Mouse (Mus musculus): ENCODE data around the gene Papola. TPM values are rescaled to one million over a fixed set of nuclear protein-coding genes. Genes with fewer than 3 reads are reported as not detected.

Gene Papola
- 283 and 294 TPM in 2 replicates for polyA plus RNA-seq (2016; fragmentation: Nextera tagmentation; extraction: Ambion mirVana)

- Histone ChIP-seq H3K36me3 (replicated peaks) (peaks cover 29% of the 10 kb centered on the region), H3K9me3 (no peaks in the 10 kb centered on the region), H3K4me1 (peaks cover 15% of the 10 kb centered on the region), H3K27me3 (replicated peaks; ENCODE audit: low read depth, poor library complexity, severe bottlenecking) (no peaks in the 10 kb centered on the region), H3K27ac (replicated peaks) (peak within 1 kb of the TSS; percentile 98), H3K4me3 (peak within 1 kb of the TSS; percentile 89)
- under 1% methylated on average over 73 of the region's 85 CpGs for WGBS
- DNase-seq (ENCODE audit: low spot score) = peak; percentile 93
Measured at GRCm38 (mm10) chr12:105784196-105784999, at the start of gene Papola. Gene Papola (plus strand): TSS chr12:105784694.

GRCm38 (mm10) chr12:105735226-105735888, 49.1 kb upstream of the Papola start:
- WGBS = 66% methylated on average over 7 of the region's 7 CpGs
- Histone ChIP-seq H3K4me1 (peaks cover 5% of the 10 kb centered on the region; the same call in 1 of the 2 replicates), H3K27ac (replicated peaks) (peak overlapping the region; percentile 27; the same call in 1 of the 2 replicates), H3K4me3 (no peak overlapping the region), H3K36me3 (replicated peaks) (no peaks in the 10 kb centered on the region), H3K9me3 (no peaks in the 10 kb centered on the region), H3K27me3 (replicated peaks; ENCODE audit: low read depth, poor library complexity, severe bottlenecking) (no peaks in the 10 kb centered on the region)
- no peak for DNase-seq (ENCODE audit: low spot score)

- peak overlapping the region; percentile 27; the same call in 1 of the 2 replicates for H3K27ac ChIP-seq (replicated peaks)
- H3K9me3 ChIP-seq = no peaks in the 10 kb centered on the region
- no peak overlapping the region for H3K4me3 ChIP-seq
- no peaks in the 10 kb centered on the region for H3K27me3 ChIP-seq (replicated peaks; ENCODE audit: low read depth, poor library complexity, severe bottlenecking)
- H3K36me3 ChIP-seq (replicated peaks) = no peaks in the 10 kb centered on the region
- no peak for DNase-seq (ENCODE audit: low spot score)
- H3K4me1 ChIP-seq = peaks cover 5% of the 10 kb centered on the region; the same call in 1 of the 2 replicates
- WGBS = 91% methylated on average over 6 of the region's 6 CpGs
Measured at GRCm38 (mm10) chr12:105735889-105736251, 48.6 kb upstream of the Papola start.

- Histone ChIP-seq H3K27ac (replicated peaks) (no peak overlapping the region), H3K4me3 (no peak overlapping the region), H3K9me3 (no peaks in the 10 kb centered on the region), H3K36me3 (replicated peaks) (no peaks in the 10 kb centered on the region), H3K4me1 (peaks cover 5% of the 10 kb centered on the region; the same call in 1 of the 2 replicates), H3K27me3 (replicated peaks; ENCODE audit: low read depth, poor library complexity, severe bottlenecking) (no peaks in the 10 kb centered on the region)
- 74% methylated on average over 15 of the region's 15 CpGs for WGBS
- DNase-seq (ENCODE audit: low spot score) = no peak
Measured at GRCm38 (mm10) chr12:105738316-105739096, 46.0 kb upstream of the Papola start.

- Histone ChIP-seq H3K4me3 (no peak overlapping the region), H3K27ac (replicated peaks) (no peak overlapping the region), H3K36me3 (replicated peaks) (no peaks in the 10 kb centered on the region), H3K4me1 (peaks cover 3% of the 10 kb centered on the region; the same call in 1 of the 2 replicates), H3K9me3 (no peaks in the 10 kb centered on the region), H3K27me3 (replicated peaks; ENCODE audit: low read depth, poor library complexity, severe bottlenecking) (no peaks in the 10 kb centered on the region)
- no peak for DNase-seq (ENCODE audit: low spot score)
- WGBS = 94% methylated on average over 8 of the region's 8 CpGs
Measured at GRCm38 (mm10) chr12:105739656-105740055, 44.8 kb upstream of the Papola start.

GRCm38 (mm10) chr12:105748114-105748513, 36.4 kb upstream of the Papola start:
- WGBS = 89% methylated on average over 5 of the region's 5 CpGs
- Histone ChIP-seq H3K27me3 (replicated peaks; ENCODE audit: low read depth, poor library complexity, severe bottlenecking) (no peaks in the 10 kb centered on the region), H3K36me3 (replicated peaks) (no peaks in the 10 kb centered on the region), H3K27ac (replicated peaks) (no peak overlapping the region), H3K4me3 (no peak overlapping the region), H3K9me3 (no peaks in the 10 kb centered on the region), H3K4me1 (no peaks in the 10 kb centered on the region)
- no peak for DNase-seq (ENCODE audit: low spot score)

- Histone ChIP-seq H3K4me3 (no peak overlapping the region), H3K36me3 (replicated peaks) (no peaks in the 10 kb centered on the region), H3K4me1 (peaks cover 13% of the 10 kb centered on the region), H3K9me3 (no peaks in the 10 kb centered on the region; the same call in 1 of the 2 replicates), H3K27ac (replicated peaks) (no peak overlapping the region), H3K27me3 (replicated peaks; ENCODE audit: low read depth, poor library complexity, severe bottlenecking) (no peaks in the 10 kb centered on the region)
- 90% methylated on average over 10 of the region's 10 CpGs for WGBS
- no peak for DNase-seq (ENCODE audit: low spot score)
Measured at GRCm38 (mm10) chr12:105753813-105754212, 30.7 kb upstream of the Papola start.

GRCm38 (mm10) chr12:105757816-105758497, 26.5 kb upstream of the Papola start:
- Histone ChIP-seq H3K4me3 (no peak overlapping the region), H3K27ac (replicated peaks) (peak overlapping the region; percentile 41; the same call in 1 of the 2 replicates), H3K27me3 (replicated peaks; ENCODE audit: low read depth, poor library complexity, severe bottlenecking) (no peaks in the 10 kb centered on the region), H3K9me3 (no peaks in the 10 kb centered on the region; the same call in 1 of the 2 replicates), H3K4me1 (peaks cover 16% of the 10 kb centered on the region), H3K36me3 (replicated peaks) (no peaks in the 10 kb centered on the region)
- 33% methylated on average over 15 of the region's 15 CpGs for WGBS
- DNase-seq (ENCODE audit: low spot score) = peak; percentile 51

- Histone ChIP-seq H3K27me3 (replicated peaks; ENCODE audit: low read depth, poor library complexity, severe bottlenecking) (no peaks in the 10 kb centered on the region), H3K9me3 (no peaks in the 10 kb centered on the region; the same call in 1 of the 2 replicates), H3K36me3 (replicated peaks) (no peaks in the 10 kb centered on the region), H3K27ac (replicated peaks) (peak overlapping the region; percentile 41; the same call in 1 of the 2 replicates), H3K4me1 (peaks cover 16% of the 10 kb centered on the region), H3K4me3 (no peak overlapping the region)
- DNase-seq (ENCODE audit: low spot score) = no peak
- WGBS = 89% methylated on average over 2 of the region's 2 CpGs
Measured at GRCm38 (mm10) chr12:105758911-105759310, 25.6 kb upstream of the Papola start.

GRCm38 (mm10) chr12:105759849-105760478, 24.5 kb upstream of the Papola start:
- Histone ChIP-seq H3K4me1 (peaks cover 16% of the 10 kb centered on the region), H3K27ac (replicated peaks) (no peak overlapping the region), H3K36me3 (replicated peaks) (no peaks in the 10 kb centered on the region), H3K4me3 (no peak overlapping the region), H3K27me3 (replicated peaks; ENCODE audit: low read depth, poor library complexity, severe bottlenecking) (no peaks in the 10 kb centered on the region), H3K9me3 (no peaks in the 10 kb centered on the region)
- DNase-seq (ENCODE audit: low spot score) = no peak
- 66% methylated on average over 10 of the region's 10 CpGs for WGBS

- 81% methylated on average over 11 of the region's 11 CpGs for WGBS
- no peaks in the 10 kb centered on the region for H3K9me3 ChIP-seq
- no peak for DNase-seq (ENCODE audit: low spot score)
Measured at GRCm38 (mm10) chr12:105761171-105761570, 23.3 kb upstream of the Papola start.

More at GRCm38 (mm10) chr12:105761171-105761570, 23.3 kb upstream of the Papola start:
- H3K4me1 ChIP-seq = peaks cover 16% of the 10 kb centered on the region
- no peaks in the 10 kb centered on the region for H3K27me3 ChIP-seq (replicated peaks; ENCODE audit: low read depth, poor library complexity, severe bottlenecking)
- no peak overlapping the region for H3K27ac ChIP-seq (replicated peaks)
- H3K36me3 ChIP-seq (replicated peaks) = no peaks in the 10 kb centered on the region
- H3K4me3 ChIP-seq = no peak overlapping the region

Data from embryonic facial prominence, embryonic 10.5 days (tissue).